In the genomic region with DNA sequence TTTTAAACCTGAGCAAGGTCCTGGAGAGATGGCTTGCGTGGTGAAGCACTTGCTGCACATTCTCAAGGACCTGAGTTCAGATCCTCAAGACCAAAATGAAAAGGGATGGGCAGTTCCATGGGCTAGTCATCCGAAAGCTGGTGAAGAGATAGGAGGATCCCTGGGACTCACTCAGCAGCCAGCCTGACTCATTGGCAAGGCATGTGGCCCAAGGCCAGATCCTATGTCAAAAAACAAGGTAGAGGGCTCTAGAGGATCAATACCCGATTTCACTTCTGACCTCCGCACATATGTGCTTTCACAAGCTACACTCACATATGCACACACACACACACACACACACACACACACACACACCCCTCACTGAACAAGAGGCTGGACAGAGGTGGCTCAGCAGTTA, we compare ENCODE assay signal across 19 mouse cellular contexts. TPM values are rescaled to one million over a fixed set of nuclear protein-coding genes. Genes with fewer than 3 reads are reported as not detected.
DNase-seq lines count a peak whose midpoint lies in the region.
"Had no signal": no experiment of that assay in that cellular context is flagged by ENCODE, and none has a peak within 500 bp of the region (broad histone marks: within the 10 kb centered on the region; RNA-seq: fewer than 3 reads in every experiment).

No protein-coding gene starts in this region.

- DNase-seq in heart, adult 11 months: peak; percentile 64
- no peak for DNase-seq in heart, postnatal 36 days
- peak; percentile 42 for DNase-seq in NIH3T3 (ENCODE audit: low read depth)
- peak; percentile 27 for DNase-seq in adrenal gland, postnatal 10 days
- peak; percentile 45 to 56 for DNase-seq in adrenal gland, postnatal 36 days
- DNase-seq in frontal cortex, postnatal 10 days (ENCODE audit: low spot score in 2 of 2): no peak
- no peak for DNase-seq in layer of hippocampus, adult 18-20 months (ENCODE audit: low spot score in 2 of 2)
- no peak for DNase-seq in thymus, postnatal 10 days (ENCODE audit: low spot score in 2 of 2)
- DNase-seq: cerebellum, adult 18-20 months; cerebellum, adult 9-10 months; cerebellum, postnatal 14 days; forebrain, postnatal 0 days; gastrocnemius, postnatal 25 days; heart, adult 2 months; heart, postnatal 14 days; kidney, adult 2 months had no signal

- intact Hi-C loops in heart, postnatal 36 days (cut with DNase I): no loop called here

RNA-seq across cellular contexts. Expression of a gene that starts 15.7 kb away (rescaled TPM):
- not detected for total RNA-seq in heart, postnatal 36 days (2021)
- not detected for total RNA-seq in adrenal gland, postnatal 10 days (2021)
- not detected for total RNA-seq in adrenal gland, postnatal 36 days (2021)
- total RNA-seq in layer of hippocampus, adult 18-20 months (2021): not detected
- total RNA-seq: gastrocnemius, adult 8-10 months; gastrocnemius, postnatal 25 days; heart, adult 2 months; heart, postnatal 14 days; hematopoietic stem cell, adult 5-6 weeks had no signal

RNA-seq across cellular contexts. Expression of a gene that starts 15.9 kb away (rescaled TPM):
- total RNA-seq in heart, postnatal 36 days (2021): 1 to 10 TPM; 4.4 to 5.3 TPM
- 10 to 100 TPM in 1 of 2 experiments, 1 to 10 TPM in 1; 9.5 to 16.9 TPM for total RNA-seq in adrenal gland, postnatal 10 days (2021)
- total RNA-seq in adrenal gland, postnatal 36 days (2021): 10 to 100 TPM; 11.3 to 11.7 TPM
- 10 to 100 TPM; 14.3 to 15.1 TPM for total RNA-seq in layer of hippocampus, adult 18-20 months (2021)

RNA-seq across cellular contexts. Expression of a gene that starts 30.2 kb away (rescaled TPM):
- not detected for total RNA-seq in heart, postnatal 36 days (2021)
- total RNA-seq in adrenal gland, postnatal 10 days (2021): not detected
- total RNA-seq in adrenal gland, postnatal 36 days (2021): not detected
- total RNA-seq in layer of hippocampus, adult 18-20 months (2021): not detected
- total RNA-seq: ES-E14; forebrain, postnatal 0 days; gastrocnemius, adult 8-10 months; gastrocnemius, postnatal 25 days; heart, adult 2 months; heart, postnatal 14 days; hematopoietic stem cell, adult 5-6 weeks had no signal

RNA-seq across cellular contexts. Expression of a gene that starts 38.5 kb away (rescaled TPM):
- 1 to 10 TPM; 8.5 to 8.6 TPM for total RNA-seq in heart, postnatal 36 days (2021)
- 10 to 100 TPM; 15.6 to 19.1 TPM for total RNA-seq in adrenal gland, postnatal 10 days (2021)
- total RNA-seq in adrenal gland, postnatal 36 days (2021): 10 to 100 TPM; 22.2 to 22.9 TPM
- 10 to 100 TPM; 31.6 to 36.7 TPM for total RNA-seq in layer of hippocampus, adult 18-20 months (2021)

RNA-seq across cellular contexts. Expression of a gene that starts 49.1 kb away (rescaled TPM):
- not detected for total RNA-seq in heart, postnatal 36 days (2021)
- under 1 TPM; 0.09 to 0.15 TPM for total RNA-seq in adrenal gland, postnatal 10 days (2021)
- under 1 TPM in 1 of 2 experiments, not detected in 1; 0.07 TPM for total RNA-seq in adrenal gland, postnatal 36 days (2021)
- total RNA-seq in layer of hippocampus, adult 18-20 months (2021): under 1 TPM in 1 of 2 experiments, not detected in 1; 0.12 TPM
- total RNA-seq: forebrain, postnatal 0 days; heart, adult 2 months; heart, postnatal 14 days; hematopoietic stem cell, adult 5-6 weeks had no signal

Comparison
In these comparisons a context has a peak if more than half of its experiments do, and no peak if none do; other contexts are left out.
1. DNase-seq: peak in heart, adult 11 months (single experiment), NIH3T3 (single experiment), adrenal gland, postnatal 10 days (single experiment) and adrenal gland, postnatal 36 days (2 of 2); none in heart, postnatal 36 days (0 of 2), frontal cortex, postnatal 10 days (0 of 2), layer of hippocampus, adult 18-20 months (0 of 2) and thymus, postnatal 10 days (0 of 2).